9 mouse cellular contexts compared by ENCODE assay signal in genomic region chr7:45759400-45759799, GRCm38 (mm10). TPM values are rescaled to one million over a fixed set of nuclear protein-coding genes. Genes with fewer than 3 reads are reported as not detected.
A peak's percentile ranks its signal among the peaks of the same experiment; 100 is the strongest.
DNase-seq lines count a peak whose midpoint lies in the region; ATAC-seq and TF ChIP-seq lines count a peak whose summit lies in the region.
"Had no signal": no experiment of that assay in that cellular context is flagged by ENCODE, and none has a peak within 500 bp of the region (broad histone marks: within the 10 kb centered on the region; RNA-seq: fewer than 3 reads in every experiment).

No protein-coding gene starts in this region.

- DNase-seq in layer of hippocampus, adult 2 months (ENCODE audit: low spot score in 2 of 2): no peak
- DNase-seq in layer of hippocampus, adult 8-10 months (ENCODE audit: low spot score in 2 of 2): no peak
- no peak for DNase-seq in liver, embryonic 13.5 days
- DNase-seq in right cerebral cortex, adult 2 months (ENCODE audit: low spot score in 2 of 2): no peak
- no peak for DNase-seq in frontal cortex, postnatal 10 days (ENCODE audit: low spot score in 2 of 2)
- DNase-seq in adrenal gland, adult 8-10 months: no peak

- no peaks in the 10 kb centered on the region for H3K9me3 ChIP-seq in intestine, embryonic 15.5 days
- H3K9me3 ChIP-seq in liver, embryonic 13.5 days (replicated peaks): no peaks in the 10 kb centered on the region
- H3K9me3 ChIP-seq in neural tube, embryonic 13.5 days: no peaks in the 10 kb centered on the region

- 0 out of 2 replicates have a peak, but pooled peaks have one; percentile 3 for TF ChIP-seq CTCF in layer of hippocampus, adult 2 months (conservative IDR thresholded peaks at IDR 0.05)

- H3K27ac ChIP-seq in layer of hippocampus, adult 2 months: no peak overlapping the region
- no peak overlapping the region for H3K27ac ChIP-seq in intestine, embryonic 15.5 days
- H3K27ac ChIP-seq in liver, embryonic 13.5 days: no peak overlapping the region
- no peak overlapping the region for H3K27ac ChIP-seq in neural tube, embryonic 13.5 days (replicated peaks)

- peak; percentile 90 for ATAC-seq in intestine, embryonic 15.5 days
- peak; percentile 43; the same call in 1 of the 2 replicates for ATAC-seq in liver, embryonic 13.5 days (ENCODE audit: low read depth)
- ATAC-seq in neural tube, embryonic 13.5 days (ENCODE audit: low read depth): no peak

- peaks cover 27% of the 10 kb centered on the region for H3K27me3 ChIP-seq in intestine, embryonic 15.5 days (replicated peaks)
- peaks cover 34% of the 10 kb centered on the region for H3K27me3 ChIP-seq in liver, embryonic 13.5 days
- H3K27me3 ChIP-seq in neural tube, embryonic 13.5 days: peaks cover 38% of the 10 kb centered on the region

- 4% methylated on average over 27 of the region's 27 CpGs for WGBS in intestine, embryonic 15.5 days
- 8% methylated on average over 26 of the region's 27 CpGs for WGBS in liver, embryonic 13.5 days (ENCODE audit: insufficient replicate concordance)
- WGBS in neural tube, embryonic 13.5 days: 5% methylated on average over 26 of the region's 27 CpGs

- H3K4me2 ChIP-seq in intestine, embryonic 15.5 days (replicated peaks): peak overlapping the region; percentile 60
- peak overlapping the region; percentile 49 for H3K4me2 ChIP-seq in liver, embryonic 13.5 days
- peak overlapping the region; percentile 30 for H3K4me2 ChIP-seq in neural tube, embryonic 13.5 days

- H3K4me3 ChIP-seq in layer of hippocampus, adult 2 months: no peak overlapping the region
- H3K4me3 ChIP-seq in intestine, embryonic 15.5 days (replicated peaks): peak overlapping the region; percentile 21
- H3K4me3 ChIP-seq in liver, embryonic 13.5 days (replicated peaks): no peak overlapping the region
- H3K4me3 ChIP-seq in neural tube, embryonic 13.5 days: peak overlapping the region; percentile 6; the same call in 1 of the 2 replicates

- H3K4me1 ChIP-seq in intestine, embryonic 15.5 days (replicated peaks): 0 out of 2 replicates have a peak, but pooled peaks cover 8% of the 10 kb centered on the region
- 0 out of 2 replicates have a peak, but pooled peaks cover 6% of the 10 kb centered on the region for H3K4me1 ChIP-seq in liver, embryonic 13.5 days (replicated peaks)
- peaks cover 6% of the 10 kb centered on the region for H3K4me1 ChIP-seq in neural tube, embryonic 13.5 days (replicated peaks)

- no peak overlapping the region for H3K9ac ChIP-seq in intestine, embryonic 15.5 days
- H3K9ac ChIP-seq in liver, embryonic 13.5 days: no peak overlapping the region
- peak overlapping the region; percentile 34; the same call in 1 of the 2 replicates for H3K9ac ChIP-seq in neural tube, embryonic 13.5 days

- H3K36me3 ChIP-seq in intestine, embryonic 15.5 days: no peaks in the 10 kb centered on the region
- H3K36me3 ChIP-seq in liver, embryonic 13.5 days: no peaks in the 10 kb centered on the region
- no peaks in the 10 kb centered on the region for H3K36me3 ChIP-seq in neural tube, embryonic 13.5 days

RNA-seq across cellular contexts. Expression of gene Lmtk3, which starts 24.1 kb away (rescaled TPM):
- total RNA-seq in layer of hippocampus, adult 2 months (2021): 100 to 1,000 TPM; 302 to 329 TPM
- 100 to 1,000 TPM; 251 to 313 (median 283) TPM for total RNA-seq in layer of hippocampus, adult 8-10 months (2022)
- polyA plus RNA-seq in intestine, embryonic 15.5 days (2015; fragmentation: Nextera tagmentation; extraction: Ambion mirVana): 0.43 and 0.90 TPM in 2 replicates
- not detected in 2 replicates for polyA plus RNA-seq in liver, embryonic 13.5 days (2015; fragmentation: Nextera tagmentation; extraction: Ambion mirVana)
- 17.2 and 17.4 TPM in 2 replicates for polyA plus RNA-seq in neural tube, embryonic 13.5 days (2015; fragmentation: Nextera tagmentation; extraction: Ambion mirVana)
- 10 to 100 TPM in 3 of 4 experiments, 1 to 10 TPM in 1; 8.9 to 24.9 (median 15.5) TPM for total RNA-seq in adrenal gland, adult 8-10 months (2022)

RNA-seq across cellular contexts. Expression of gene Sult2b1, which starts 25.1 kb away (rescaled TPM):
- total RNA-seq in layer of hippocampus, adult 2 months (2021): 1 to 10 TPM; 7.1 to 9.7 TPM
- total RNA-seq in layer of hippocampus, adult 8-10 months (2022): 10 to 100 TPM in 3 of 4 experiments, 1 to 10 TPM in 1; 9.9 to 12.5 (median 11.3) TPM
- polyA plus RNA-seq in intestine, embryonic 15.5 days (2015; fragmentation: Nextera tagmentation; extraction: Ambion mirVana): 2.8 and 2.9 TPM in 2 replicates
- polyA plus RNA-seq in liver, embryonic 13.5 days (2015; fragmentation: Nextera tagmentation; extraction: Ambion mirVana): 0.45 and 0.68 TPM in 2 replicates
- 4.9 and 5.2 TPM in 2 replicates for polyA plus RNA-seq in neural tube, embryonic 13.5 days (2015; fragmentation: Nextera tagmentation; extraction: Ambion mirVana)
- total RNA-seq in adrenal gland, adult 8-10 months (2022): 1 to 10 TPM in 2 of 4 experiments, under 1 TPM in 2; 0.52 to 4.5 (median 1.8) TPM

RNA-seq across cellular contexts. Expression of gene Spaca4, which starts 33.8 kb away (rescaled TPM):
- not detected for total RNA-seq in layer of hippocampus, adult 2 months (2021)
- total RNA-seq in layer of hippocampus, adult 8-10 months (2022): not detected
- 0.49 and 0.74 TPM in 2 replicates for polyA plus RNA-seq in intestine, embryonic 15.5 days (2015; fragmentation: Nextera tagmentation; extraction: Ambion mirVana)
- polyA plus RNA-seq in liver, embryonic 13.5 days (2015; fragmentation: Nextera tagmentation; extraction: Ambion mirVana): not detected in 2 replicates
- polyA plus RNA-seq in neural tube, embryonic 13.5 days (2015; fragmentation: Nextera tagmentation; extraction: Ambion mirVana): not detected in 2 replicates
- total RNA-seq in adrenal gland, adult 8-10 months (2022): not detected
- total RNA-seq: hematopoietic stem cell, adult 5-6 weeks had no signal

RNA-seq across cellular contexts. Expression of gene Fam83e, which starts 38.4 kb away (rescaled TPM):
- under 1 TPM; 0.27 to 0.33 TPM for total RNA-seq in layer of hippocampus, adult 2 months (2021)
- under 1 TPM in 3 of 4 experiments, not detected in 1; 0.18 to 0.41 (median 0.19) TPM for total RNA-seq in layer of hippocampus, adult 8-10 months (2022)
- 19.7 and 22.4 TPM in 2 replicates for polyA plus RNA-seq in intestine, embryonic 15.5 days (2015; fragmentation: Nextera tagmentation; extraction: Ambion mirVana)
- polyA plus RNA-seq in liver, embryonic 13.5 days (2015; fragmentation: Nextera tagmentation; extraction: Ambion mirVana): 0.37 and 0.47 TPM in 2 replicates
- polyA plus RNA-seq in neural tube, embryonic 13.5 days (2015; fragmentation: Nextera tagmentation; extraction: Ambion mirVana): 0.39 and 0.55 TPM in 2 replicates
- 1 to 10 TPM in 1 of 4 experiments, under 1 TPM in 3; 0.29 to 2.1 (median 0.66) TPM for total RNA-seq in adrenal gland, adult 8-10 months (2022)

RNA-seq across cellular contexts. Expression of gene Sphk2, which starts 41.6 kb away (rescaled TPM):
- total RNA-seq in layer of hippocampus, adult 2 months (2021): 10 to 100 TPM; 32.3 to 35.8 TPM
- total RNA-seq in layer of hippocampus, adult 8-10 months (2022): 10 to 100 TPM; 28.1 to 36.7 (median 32.7) TPM
- polyA plus RNA-seq in intestine, embryonic 15.5 days (2015; fragmentation: Nextera tagmentation; extraction: Ambion mirVana): 38.1 and 41.6 TPM in 2 replicates
- 11.4 and 11.7 TPM in 2 replicates for polyA plus RNA-seq in liver, embryonic 13.5 days (2015; fragmentation: Nextera tagmentation; extraction: Ambion mirVana)
- polyA plus RNA-seq in neural tube, embryonic 13.5 days (2015; fragmentation: Nextera tagmentation; extraction: Ambion mirVana): 25.1 and 26.3 TPM in 2 replicates
- 10 to 100 TPM; 36.9 to 40.2 (median 39.3) TPM for total RNA-seq in adrenal gland, adult 8-10 months (2022)

Comparison
In these comparisons a context has a peak if more than half of its experiments do, and no peak if none do; other contexts are left out.
1. H3K4me3 ChIP-seq: peak in intestine, embryonic 15.5 days (single experiment) and neural tube, embryonic 13.5 days (single experiment); none in layer of hippocampus, adult 2 months (single experiment) and liver, embryonic 13.5 days (single experiment).
2. RNA of gene Lmtk3, which starts 24.1 kb away (total RNA-seq): 302 to 329 TPM in layer of hippocampus, adult 2 months and 251 to 313 TPM in layer of hippocampus, adult 8-10 months; 8.9 to 24.9 TPM in adrenal gland, adult 8-10 months; every median in the first group is over 4 times any median in the second.
3. Peak in every context shown above with its lines, with median percentiles within 50 percentile points of each other: H3K4me2 ChIP-seq.